Mouse (Mus musculus): Measurements from ENCODE around the gene Tfb1m.
A peak's percentile ranks its signal among the peaks of the same experiment; 100 is the strongest.

The Tfb1m gene

DNA sequence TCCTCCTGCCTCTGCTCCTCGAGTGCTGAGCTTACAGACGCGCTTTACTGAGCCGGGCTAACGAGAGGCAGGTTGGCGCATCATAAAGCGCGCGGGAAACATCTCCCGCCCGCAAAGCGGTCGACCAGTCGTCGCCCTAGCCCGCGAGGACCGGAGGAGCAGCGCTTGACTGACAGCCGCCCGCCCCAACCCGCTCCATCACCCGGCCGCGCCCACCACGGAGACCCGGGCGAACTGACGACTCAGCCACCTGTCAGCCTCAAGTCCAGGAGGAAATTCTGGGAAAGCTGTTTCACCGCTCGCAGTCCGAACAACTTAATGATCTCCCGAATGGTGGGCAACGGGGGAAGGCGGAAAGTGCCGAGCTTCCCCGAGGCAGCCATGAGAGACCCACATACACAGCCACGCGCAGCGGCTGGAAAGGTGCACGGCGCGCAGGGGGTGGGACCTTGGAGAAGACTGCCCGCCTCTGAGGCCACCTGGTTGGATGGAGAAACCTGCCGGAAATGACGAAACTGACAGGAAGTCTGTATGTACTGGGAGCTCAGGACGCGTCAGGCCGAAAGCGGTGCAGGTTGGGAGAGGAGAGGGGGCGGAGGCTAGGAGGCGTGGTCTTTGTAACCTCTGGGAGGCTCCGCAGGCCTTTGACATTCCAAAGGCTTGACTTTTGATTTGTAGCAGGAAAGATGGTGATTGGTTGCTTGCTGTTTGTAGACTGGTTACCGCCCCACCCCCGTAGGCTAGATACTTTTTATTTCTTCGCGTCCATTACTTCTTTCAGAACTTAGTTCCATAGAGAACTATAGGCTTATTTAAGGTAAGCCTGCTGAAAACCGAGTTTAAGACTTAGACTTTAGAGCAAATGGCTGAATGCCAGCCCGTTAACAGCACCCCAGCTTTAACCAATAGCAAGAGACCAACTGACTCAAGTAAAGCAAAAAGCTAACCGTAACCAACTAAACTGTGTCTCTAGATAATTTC is at the start of gene Tfb1m:
Tfb1m (minus strand) TSS at position 451 of the 981 bp plus-strand sequence.
- peak; percentile 100 for DNase-seq (ENCODE audit: low read depth, low spot score)

- peak; percentile 89 for DNase-seq (ENCODE audit: low read depth, low spot score)
These were observed 45.5 kb upstream of the Tfb1m start for GRCm38 (mm10) chr17:3602954-3603672.

DNA sequence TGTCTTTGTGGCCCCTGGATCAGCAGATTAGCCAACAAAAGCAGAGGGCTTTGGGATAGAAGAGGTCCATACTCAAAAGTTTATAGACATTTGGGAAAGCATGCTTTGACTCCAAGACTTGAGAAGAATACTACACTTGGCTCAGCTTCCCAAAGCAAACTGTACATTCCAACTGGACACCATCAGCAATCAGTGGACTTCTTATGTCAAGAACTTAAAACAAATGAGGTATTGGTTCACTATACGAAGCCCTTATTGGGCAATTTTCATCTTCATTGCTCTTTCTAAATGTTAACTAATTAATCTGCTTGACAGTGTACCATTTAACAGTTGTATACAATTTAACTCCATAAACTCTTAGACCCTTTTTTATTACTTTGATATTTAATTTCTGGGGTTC is 40.8 kb upstream of the Tfb1m start:
- DNase-seq (ENCODE audit: low read depth, low spot score) = no peak

GRCm38 (mm10) chr17:3597866-3598265 is 40.3 kb upstream of the Tfb1m start:
- peak; percentile 32 for DNase-seq (ENCODE audit: low read depth, low spot score)

DNA sequence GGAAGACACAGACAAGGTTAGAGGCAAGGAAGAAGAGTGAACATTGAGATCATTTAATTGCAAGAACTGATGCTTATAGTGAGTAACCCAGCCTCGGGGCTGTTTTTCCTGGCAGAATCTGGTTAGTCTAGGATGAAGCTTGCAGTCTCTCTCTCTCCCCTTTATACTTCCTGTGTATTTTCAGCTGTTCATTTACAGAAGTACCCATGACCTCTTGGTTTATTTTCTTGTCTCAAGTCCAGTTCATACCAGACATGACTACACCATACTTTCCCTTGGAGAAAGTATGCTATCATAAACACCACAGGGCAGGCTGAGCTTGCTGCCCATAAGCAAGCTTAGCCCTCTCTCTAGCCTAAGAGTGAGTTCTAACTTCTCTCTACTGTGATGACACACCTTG is 39.5 kb upstream of the Tfb1m start:
- DNase-seq (ENCODE audit: low read depth, low spot score) = peak; percentile 19

DNA sequence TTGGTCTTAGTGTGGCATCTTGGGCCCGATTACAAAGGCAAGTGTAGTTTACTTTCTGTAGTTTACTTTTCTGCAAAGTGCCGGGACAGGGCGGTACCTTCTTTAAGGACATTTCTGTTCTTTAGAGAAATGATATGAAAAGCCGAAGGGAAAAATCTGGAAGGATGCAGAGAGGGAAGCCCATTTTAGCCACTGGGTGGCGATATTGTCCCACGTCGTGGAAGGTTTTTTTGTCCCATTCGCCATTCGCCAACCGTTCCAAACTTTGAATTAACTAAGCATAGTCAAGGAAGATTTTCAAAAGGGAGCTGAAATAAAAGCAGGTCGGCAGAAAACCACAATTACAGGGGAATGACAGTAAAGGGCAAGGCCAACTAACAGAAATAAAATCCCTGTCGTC is 13.3 kb upstream of the Tfb1m start:
- peak; percentile 82 for DNase-seq (ENCODE audit: low read depth, low spot score)

DNA sequence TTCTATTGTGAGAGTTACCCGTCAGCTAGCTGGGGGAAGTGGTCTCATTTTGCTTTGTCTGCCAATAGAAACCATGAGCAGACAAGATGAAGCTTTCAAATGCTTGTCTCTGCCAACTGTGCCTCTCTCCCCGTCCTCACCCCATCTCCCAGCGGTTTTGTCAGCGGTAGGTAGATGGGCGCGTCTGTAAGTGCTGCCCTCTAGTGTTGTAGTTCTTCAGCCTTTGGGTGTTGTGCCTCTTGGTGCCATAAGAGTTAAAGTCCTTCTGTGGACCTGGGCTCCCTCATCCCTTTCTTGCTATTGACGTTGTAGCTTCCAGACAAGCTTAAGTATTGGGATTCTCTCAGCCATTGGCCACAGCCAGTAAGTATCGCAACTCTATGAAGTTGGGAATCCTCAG is 4.8 kb upstream of the Tfb1m start:
- DNase-seq (ENCODE audit: low read depth, low spot score) = no peak

GRCm38 (mm10) chr17:3560534-3560933 is 3.0 kb upstream of the Tfb1m start:
- DNase-seq (ENCODE audit: low read depth, low spot score) = no peak

DNA sequence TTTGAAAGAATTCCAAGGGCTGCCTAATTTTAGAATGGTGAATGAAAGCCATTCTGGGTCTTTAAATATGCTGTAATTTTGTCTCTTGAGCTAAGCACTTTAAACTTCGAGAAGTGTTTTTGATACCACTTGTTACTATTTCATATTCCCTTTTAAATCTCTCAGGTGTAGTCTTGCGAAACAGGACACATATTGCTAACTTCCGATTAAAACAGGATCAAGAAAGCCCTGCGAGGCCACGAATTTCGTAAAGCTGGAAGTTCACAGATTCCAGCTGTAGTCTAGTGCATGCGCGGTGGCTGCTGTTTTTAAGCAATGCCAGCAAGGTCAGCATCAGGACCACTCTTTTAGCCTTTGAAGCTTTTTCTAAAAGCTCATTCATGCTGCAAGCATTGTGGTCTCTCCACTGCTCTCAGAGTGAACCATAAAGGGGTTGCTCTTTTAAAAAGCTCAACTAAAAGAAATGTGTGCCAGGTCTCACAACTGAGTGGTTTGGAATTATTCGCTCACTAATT is 832 bp upstream of the Tfb1m start:
- no peak for DNase-seq (ENCODE audit: low read depth, low spot score)

GRCm38 (mm10) chr17:3556251-3556650 is 1.3 kb downstream of the Tfb1m start:
- DNase-seq (ENCODE audit: low read depth, low spot score) = no peak

DNA sequence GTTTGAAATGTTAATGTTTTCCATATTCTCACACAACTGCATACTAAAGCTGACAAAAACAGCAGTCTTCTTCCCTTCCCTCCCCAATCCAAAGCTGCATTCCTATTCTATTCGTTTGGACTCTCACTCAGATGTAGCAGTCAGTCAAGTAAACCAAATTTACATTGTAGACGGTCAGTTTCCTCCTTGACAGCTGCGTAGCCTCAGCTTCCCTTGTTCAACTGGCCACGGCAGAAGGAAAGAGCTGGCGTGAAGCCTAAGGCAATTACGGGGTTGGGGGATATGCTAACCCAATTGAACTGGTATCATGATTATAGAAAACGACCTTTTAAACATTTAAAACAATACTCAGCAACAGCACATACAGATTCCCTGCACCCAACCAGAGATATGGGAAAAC is 9.9 kb downstream of the Tfb1m start:
- no peak for DNase-seq (ENCODE audit: low read depth, low spot score)

DNA sequence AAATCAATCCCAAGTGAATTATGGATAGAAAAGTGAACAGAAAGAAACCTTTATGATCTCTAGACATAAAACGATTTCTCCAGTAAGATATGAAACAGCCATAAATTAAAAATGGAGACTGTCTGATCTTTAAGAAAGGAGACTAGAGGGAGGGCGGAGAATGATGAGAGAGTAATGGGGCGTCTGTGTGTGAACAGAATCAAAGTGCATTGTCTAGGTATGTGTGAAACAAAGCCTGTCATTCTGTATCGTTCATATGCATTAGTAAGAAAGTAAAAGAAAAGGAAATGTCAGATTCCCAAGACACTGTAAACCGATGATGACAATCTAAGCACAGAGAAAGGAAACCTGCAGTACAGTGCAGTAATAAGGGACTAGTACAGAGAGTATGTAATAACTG is 16.5 kb downstream of the Tfb1m start:
- DNase-seq (ENCODE audit: low read depth, low spot score) = no peak

GRCm38 (mm10) chr17:3540304-3540703 is 17.3 kb downstream of the Tfb1m start:
- no peak for DNase-seq (ENCODE audit: low read depth, low spot score)

DNA sequence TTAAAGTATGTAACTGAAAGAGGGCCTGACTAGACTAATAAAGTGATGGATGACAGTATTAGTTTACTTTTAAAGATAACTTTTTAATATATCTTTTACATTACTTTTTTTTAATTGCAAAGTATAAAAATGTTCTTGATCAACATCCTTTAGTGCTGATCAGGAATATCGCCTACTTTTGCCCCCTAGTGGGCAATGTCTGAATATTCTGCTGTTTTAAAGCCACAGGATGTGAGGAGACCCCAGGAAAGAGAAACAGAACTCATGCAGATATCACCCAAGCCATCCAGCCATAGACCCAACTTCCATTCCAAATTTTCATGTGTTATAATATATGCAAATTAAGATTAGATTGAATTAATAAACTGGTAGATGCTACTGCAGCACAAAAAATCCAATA is 24.2 kb downstream of the Tfb1m start:
- peak; percentile 43 for DNase-seq (ENCODE audit: low read depth, low spot score)

DNA sequence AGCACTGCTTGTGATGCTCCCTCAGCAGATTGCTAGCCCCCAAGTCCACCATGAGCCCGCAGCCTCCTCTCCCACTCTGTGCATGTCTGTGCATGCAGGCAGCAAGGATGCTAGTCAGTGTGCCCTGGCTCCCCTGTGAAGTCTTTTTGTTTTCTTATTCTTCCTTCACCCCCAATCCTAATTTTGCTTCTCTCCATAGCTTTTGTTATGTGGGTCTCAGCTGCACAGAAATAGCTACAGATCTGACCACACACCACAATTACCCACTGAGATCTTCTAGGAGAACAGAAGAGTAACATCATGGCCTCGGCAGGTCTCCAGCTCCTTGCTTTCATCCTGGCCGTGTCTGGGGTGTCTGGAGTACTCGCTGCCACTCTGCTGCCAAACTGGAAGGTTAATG is 25.3 kb downstream of the Tfb1m start, which contains the start of gene Cldn20:
Cldn20 (plus strand) TSS at position 301 of the 400 bp plus-strand sequence.
- no peak for DNase-seq (ENCODE audit: low read depth, low spot score)

GRCm38 (mm10) chr17:3531641-3532040 is 25.9 kb downstream of the Tfb1m start:
- peak; percentile 48 for DNase-seq (ENCODE audit: low read depth, low spot score)

- DNase-seq (ENCODE audit: low read depth, low spot score) = no peak
These were observed 27.0 kb downstream of the Tfb1m start for GRCm38 (mm10) chr17:3530549-3530948.

GRCm38 (mm10) chr17:3529523-3529922 is 28.1 kb downstream of the Tfb1m start:
- peak; percentile 24 for DNase-seq (ENCODE audit: low read depth, low spot score)

GRCm38 (mm10) chr17:3527841-3528471 is 29.6 kb downstream of the Tfb1m start:
- no peak for DNase-seq (ENCODE audit: low read depth, low spot score)

GRCm38 (mm10) chr17:3520344-3520743 is 37.2 kb downstream of the Tfb1m start:
- DNase-seq (ENCODE audit: low read depth, low spot score) = no peak

GRCm38 (mm10) chr17:3516406-3516805 is 41.2 kb downstream of the Tfb1m start:
- no peak for DNase-seq (ENCODE audit: low read depth, low spot score)

GRCm38 (mm10) chr17:3515851-3516250 is 41.7 kb downstream of the Tfb1m start:
- DNase-seq (ENCODE audit: low read depth, low spot score) = no peak

All from brain, adult 2 months (tissue).